In the genomic region with DNA sequence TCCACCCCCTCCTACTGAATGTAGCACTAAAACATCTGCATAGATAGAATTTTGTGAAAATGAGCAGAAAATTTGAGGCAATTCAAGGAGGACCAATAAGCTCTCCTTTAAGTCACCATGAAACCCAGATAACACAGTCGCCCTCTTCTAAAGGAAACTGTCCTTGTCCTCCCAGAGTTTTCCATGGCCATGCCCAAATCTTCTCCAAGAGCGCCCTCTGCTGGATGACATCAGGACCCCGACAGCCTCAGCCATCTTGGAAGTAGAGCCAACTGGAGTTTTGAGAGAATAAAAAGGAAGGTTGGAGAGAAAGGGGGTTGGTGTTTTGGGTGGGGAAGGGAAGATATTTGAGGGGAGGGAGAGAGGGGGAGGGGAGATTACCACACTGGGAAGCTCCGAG, we compare ENCODE assay signal across 9 mouse cellular contexts.
A peak's percentile ranks its signal among the peaks of the same experiment; 100 is the strongest.
DNase-seq lines count a peak whose midpoint lies in the region; ATAC-seq and TF ChIP-seq lines count a peak whose summit lies in the region.
"Had no signal": no experiment of that assay in that cellular context is flagged by ENCODE, and none has a peak within 500 bp of the region (broad histone marks: within the 10 kb centered on the region; RNA-seq: fewer than 3 reads in every experiment).

No protein-coding gene starts in this region.

- peaks cover 5% of the 10 kb centered on the region for H3K27me3 ChIP-seq in liver, embryonic 12.5 days (replicated peaks)
- 0 out of 2 replicates have a peak, but pooled peaks cover 2% of the 10 kb centered on the region for H3K27me3 ChIP-seq in kidney, embryonic 15.5 days
- H3K27me3 ChIP-seq in liver, adult 2 months (ENCODE audit: control insufficient read depth, insufficient read depth, low read length): no peaks in the 10 kb centered on the region
- no peaks in the 10 kb centered on the region for H3K27me3 ChIP-seq in neural tube, embryonic 11.5 days (ENCODE audit: control insufficient read depth, insufficient read depth, low read length)
- no peaks in the 10 kb centered on the region for H3K27me3 ChIP-seq in splenic B cell, adult 2 months (ENCODE audit: control insufficient read depth, insufficient read depth, low read length, poor library complexity, severe bottlenecking)
- H3K27me3 ChIP-seq: stomach, embryonic 15.5 days had no signal

- 12% methylated on average over 4 of the region's 4 CpGs for WGBS in liver, embryonic 12.5 days (ENCODE audit: insufficient replicate concordance)
- 15% methylated on average over 4 of the region's 4 CpGs for WGBS in kidney, embryonic 15.5 days
- WGBS in liver, adult 2 months: 18% methylated on average over 4 of the region's 4 CpGs
- WGBS in neural tube, embryonic 11.5 days: 20% methylated on average over 4 of the region's 4 CpGs

- no peak for TF ChIP-seq POLR2A in liver, adult 2 months (IDR thresholded peaks at IDR 0.05; ENCODE audit: extremely low read depth, insufficient read depth, low read length)

- no peaks in the 10 kb centered on the region for H3K79me2 ChIP-seq in liver, adult 2 months (ENCODE audit: control insufficient read depth, insufficient read depth, low read length)

- no peak overlapping the region for H3K4me2 ChIP-seq in liver, embryonic 12.5 days
- no peak overlapping the region for H3K4me2 ChIP-seq in kidney, embryonic 15.5 days
- no peak overlapping the region for H3K4me2 ChIP-seq in neural tube, embryonic 11.5 days (ENCODE audit: low read depth)
- H3K4me2 ChIP-seq: stomach, embryonic 15.5 days had no signal

- peak; percentile 72 for DNase-seq in liver
- peak; percentile 85 to 93 for DNase-seq in cerebellum, postnatal 4 days (ENCODE audit: low spot score in 2 of 2)
- DNase-seq in gastrocnemius, postnatal 10 days: peak; percentile 92
- DNase-seq in liver, adult 2 months (ENCODE audit: extremely low read depth, low read depth, low spot score): peak; percentile 73
- peak; percentile 89 for DNase-seq in neural tube, embryonic 11.5 days (ENCODE audit: low spot score)
- DNase-seq in splenic B cell, adult 2 months (ENCODE audit: low read depth, low spot score): peak; percentile 89

- no peaks in the 10 kb centered on the region for H3K36me3 ChIP-seq in liver, embryonic 12.5 days
- H3K36me3 ChIP-seq in kidney, embryonic 15.5 days: no peaks in the 10 kb centered on the region
- H3K36me3 ChIP-seq in liver, adult 2 months (ENCODE audit: control insufficient read depth, insufficient read depth, low read length): no peaks in the 10 kb centered on the region
- H3K36me3 ChIP-seq in neural tube, embryonic 11.5 days (ENCODE audit: control insufficient read depth, insufficient read depth, low read length): no peaks in the 10 kb centered on the region
- no peaks in the 10 kb centered on the region for H3K36me3 ChIP-seq in splenic B cell, adult 2 months (ENCODE audit: control insufficient read depth, insufficient read depth, low read length, poor library complexity, severe bottlenecking)
- H3K36me3 ChIP-seq: stomach, embryonic 15.5 days had no signal

- H3K27ac ChIP-seq in liver, embryonic 12.5 days: no peak overlapping the region
- no peak overlapping the region for H3K27ac ChIP-seq in kidney, embryonic 15.5 days
- no peak overlapping the region for H3K27ac ChIP-seq in liver, adult 2 months (replicated peaks; ENCODE audit: insufficient read depth, low read depth, low read length)
- H3K27ac ChIP-seq in neural tube, embryonic 11.5 days (ENCODE audit: low read depth, low read length): no peak overlapping the region
- H3K27ac ChIP-seq: stomach, embryonic 15.5 days had no signal

- H3K9me3 ChIP-seq in liver, embryonic 12.5 days (replicated peaks): no peaks in the 10 kb centered on the region
- no peaks in the 10 kb centered on the region for H3K9me3 ChIP-seq in kidney, embryonic 15.5 days (replicated peaks)
- no peaks in the 10 kb centered on the region for H3K9me3 ChIP-seq in neural tube, embryonic 11.5 days (ENCODE audit: control insufficient read depth, low read length)
- H3K9me3 ChIP-seq: stomach, embryonic 15.5 days had no signal

- no peak for ATAC-seq in liver, embryonic 12.5 days
- ATAC-seq in kidney, embryonic 15.5 days (replicated peaks; ENCODE audit: low FRiP score): peak; percentile 27; the same call in 1 of the 2 replicates
- peak; percentile 49; the same call in 1 of the 2 replicates for ATAC-seq in neural tube, embryonic 11.5 days (ENCODE audit: insufficient read depth, low FRiP score, low TSS enrichment)

- no peak overlapping the region for H3K4me3 ChIP-seq in liver, embryonic 12.5 days
- no peak overlapping the region for H3K4me3 ChIP-seq in kidney, embryonic 15.5 days (replicated peaks)
- H3K4me3 ChIP-seq in liver, adult 2 months (ENCODE audit: insufficient read depth, low read depth, low read length): no peak overlapping the region
- H3K4me3 ChIP-seq in neural tube, embryonic 11.5 days (ENCODE audit: low read depth, low read length): no peak overlapping the region
- H3K4me3 ChIP-seq: stomach, embryonic 15.5 days had no signal

- peak; percentile 86 for TF ChIP-seq CTCF in liver, adult 2 months (IDR thresholded peaks at IDR 0.05; ENCODE audit: low read depth, low read length)

- no peak overlapping the region for H3K9ac ChIP-seq in liver, embryonic 12.5 days
- no peak overlapping the region for H3K9ac ChIP-seq in kidney, embryonic 15.5 days
- no peak overlapping the region for H3K9ac ChIP-seq in liver, adult 2 months (ENCODE audit: low read depth, low read length)
- no peak overlapping the region for H3K9ac ChIP-seq in neural tube, embryonic 11.5 days (ENCODE audit: low read length)
- H3K9ac ChIP-seq: stomach, embryonic 15.5 days had no signal

- peaks cover 3% of the 10 kb centered on the region; the same call in 1 of the 2 replicates for H3K4me1 ChIP-seq in liver, embryonic 12.5 days
- peaks cover 19% of the 10 kb centered on the region for H3K4me1 ChIP-seq in kidney, embryonic 15.5 days
- H3K4me1 ChIP-seq in liver, adult 2 months (ENCODE audit: control insufficient read depth, insufficient read depth, low read length): peaks cover 17% of the 10 kb centered on the region
- H3K4me1 ChIP-seq in neural tube, embryonic 11.5 days (ENCODE audit: control insufficient read depth, insufficient read depth, low read length): peaks cover 5% of the 10 kb centered on the region; the same call in 1 of the 2 replicates
